Mouse (Mus musculus) limb, embryonic 14.5 days (tissue): ENCODE results near the gene Fam92b. TPM values are rescaled to one million over a fixed set of nuclear protein-coding genes. Genes with fewer than 3 reads are reported as not detected.
A peak's percentile ranks its signal among the peaks of the same experiment; 100 is the strongest.

Source experiments
- ATAC-seq: fragments of 200-750 bp; cut with Nextera tagmentation; 2 replicates; pipeline ENCODE4 v1.8.0; 2017; ENCODE audit warnings: low read depth, moderate number of reproducible peaks, moderate TSS enrichment; ENCODE audit not compliant: low FRiP score
- DNase-seq: peaks from one replicate; pipeline ENCODE4 v3.0.0-alpha.2; 2015; ENCODE audit warnings: low spot score
- H3K27ac ChIP-seq: fragments of 300-500 bp; sonication (generic); replicated peaks from 2 replicates; pipeline ENCODE4 v1.5.1; 2014; ENCODE audit warnings: low read depth, mild to moderate bottlenecking, low read length, moderate library complexity, mixed read lengths
- H3K27me3 ChIP-seq: fragments of 300-500 bp; sonication (generic); 2 replicates; pipeline ENCODE4 v1.6.1; 2014; ENCODE audit warnings: low read length, mixed read lengths; ENCODE audit not compliant: control insufficient read depth, insufficient read depth
- H3K36me3 ChIP-seq: fragments of 300-500 bp; sonication (generic); 2 replicates; pipeline ENCODE4 v1.6.1; 2014; ENCODE audit warnings: mild to moderate bottlenecking, low read length, moderate library complexity, mixed read lengths; ENCODE audit not compliant: control insufficient read depth, insufficient read depth
- H3K4me1 ChIP-seq: fragments of 300-500 bp; sonication (generic); 2 replicates; pipeline ENCODE4 v1.6.1; 2014; ENCODE audit warnings: antibody characterized with exemption, low read length, mixed read lengths; ENCODE audit not compliant: control insufficient read depth, insufficient read depth
- H3K4me2 ChIP-seq: fragments of 300-500 bp; sonication (generic); replicated peaks from 2 replicates; pipeline ENCODE4 v1.6.1; 2014; ENCODE audit warnings: low read depth, mild to moderate bottlenecking, low read length, moderate library complexity; ENCODE audit not compliant: severe bottlenecking
- H3K4me3 ChIP-seq: fragments of 300-500 bp; sonication (generic); replicated peaks from 2 replicates; pipeline ENCODE4 v1.5.1; 2014; ENCODE audit warnings: low read length
- H3K9ac ChIP-seq: fragments of 300-500 bp; sonication (generic); 2 replicates; pipeline ENCODE4 v1.6.1; 2014; ENCODE audit warnings: mild to moderate bottlenecking, low read depth, low read length, moderate library complexity; ENCODE audit not compliant: severe bottlenecking
- H3K9me3 ChIP-seq: fragments of 300-500 bp; sonication (generic); 2 replicates; pipeline ENCODE4 v1.6.1; 2016; ENCODE audit warnings: low read length; ENCODE audit not compliant: control insufficient read depth
- POLR2A ChIP-seq: fragments of 200-500 bp; IDR thresholded peaks from 2 replicates; pipeline ENCODE4 v1.8.0; 2012; ENCODE audit warnings: inconsistent platforms, mild to moderate bottlenecking, moderate library complexity, borderline replicate concordance; ENCODE audit not compliant: insufficient read depth, insufficient read length; ENCODE audit errors: extremely low read depth
- WGBS: fragments of 180-500 bp; shearing (Covaris S2); extraction: QIAGEN DNeasy Blood & Tissue Kit; methylation state at CpG from one replicate; pipeline ENCODE4 v1.1.7; 2014; 5-methylcytosine and 5-hydroxymethylcytosine counted together
- polyA plus RNA-seq, 2 experiments: library from polyadenylated mRNA; depleted of rRNA in 1 of 2; stranded (reverse) in 1 of 2; unstranded in 1 of 2; fragments of >200 nt; fragmentation: Nextera tagmentation in 1 of 2; extraction: Ambion mirVana in 1 of 2; gene quantifications; 2 replicates each; pipeline versions ENCODE4 v1.2.1 to v1.2.3; 2012 to 2014

Gene Fam92b
- polyA plus RNA-seq, 2 experiments = not detected

DNA sequence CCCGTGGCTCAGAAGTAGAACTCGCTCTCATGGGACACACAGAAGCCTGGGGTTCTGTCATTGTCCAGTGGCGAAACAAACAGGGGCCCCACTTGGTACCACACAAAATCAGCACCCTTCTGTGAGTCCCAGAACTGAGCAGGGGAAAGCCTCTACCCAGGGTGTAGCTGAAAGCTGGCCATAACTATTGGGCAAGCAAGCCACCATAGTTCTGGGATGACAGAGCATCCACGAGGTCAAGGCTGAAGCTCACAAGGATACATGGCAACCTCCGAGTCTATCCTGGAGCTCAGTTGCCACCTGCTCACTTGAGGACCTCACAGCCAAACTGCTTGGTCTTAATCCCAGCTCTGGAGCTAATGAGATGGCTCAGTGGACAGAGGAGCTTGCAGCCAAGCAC lies 4.0 kb upstream of the Fam92b start:
- Histone ChIP-seq H3K4me2 (no peak overlapping the region), H3K36me3 (no peaks in the 10 kb centered on the region), H3K4me3 (no peak overlapping the region), H3K27ac (no peak overlapping the region), H3K27me3 (peaks cover 9% of the 10 kb centered on the region; the same call in 1 of the 2 replicates), H3K4me1 (peaks cover 47% of the 10 kb centered on the region), H3K9me3 (no peaks in the 10 kb centered on the region), H3K9ac (no peak overlapping the region)
- no peak for ATAC-seq
- no peak for DNase-seq
- WGBS = 91% methylated on average over 5 of the region's 5 CpGs
- no peak for TF ChIP-seq POLR2A

- Histone ChIP-seq H3K4me1 (peaks cover 39% of the 10 kb centered on the region), H3K27ac (no peak overlapping the region), H3K27me3 (peaks cover 9% of the 10 kb centered on the region; the same call in 1 of the 2 replicates), H3K4me2 (no peak overlapping the region), H3K36me3 (no peaks in the 10 kb centered on the region), H3K9me3 (no peaks in the 10 kb centered on the region), H3K4me3 (no peak overlapping the region), H3K9ac (0 out of 2 replicates have a peak overlapping the region, but pooled peaks have one; percentile 4)
- TF ChIP-seq POLR2A = no peak
- 45% methylated on average over 7 of the region's 7 CpGs for whole genome bisulfite sequencing
- DNase-seq (no peak), ATAC-seq (no peak)
These were observed 3.2 kb upstream of the Fam92b start for GRCm38 (mm10) chr8:120180445-120180970.

DNA sequence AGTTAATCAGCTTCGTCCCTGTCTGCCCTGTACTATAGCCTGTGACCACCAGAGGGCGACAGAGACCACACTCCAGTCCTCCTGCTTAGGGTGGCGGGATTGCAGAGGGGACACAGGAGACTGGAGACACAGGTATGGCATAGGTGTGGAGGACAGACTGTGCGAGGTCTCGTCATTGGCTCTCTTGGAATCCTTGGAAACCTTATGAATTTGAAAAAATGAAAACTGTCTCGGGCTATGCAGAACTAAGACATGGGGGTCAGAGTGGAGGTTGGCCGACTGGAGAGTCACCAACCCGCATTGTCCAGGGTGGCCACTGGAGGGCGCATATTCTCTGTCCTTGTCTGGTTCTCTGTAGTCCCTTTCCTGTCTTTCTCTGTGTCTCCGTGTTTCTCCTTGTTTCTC lies 1.8 kb upstream of the Fam92b start:
- Histone ChIP-seq H3K36me3 (no peaks in the 10 kb centered on the region), H3K9ac (no peak overlapping the region), H3K4me2 (peak overlapping the region; percentile 48), H3K9me3 (no peaks in the 10 kb centered on the region), H3K4me1 (peaks cover 26% of the 10 kb centered on the region), H3K27me3 (peaks cover 9% of the 10 kb centered on the region; the same call in 1 of the 2 replicates), H3K27ac (no peak overlapping the region), H3K4me3 (peak overlapping the region; percentile 16; the same call in 1 of the 2 replicates)
- TF ChIP-seq POLR2A = peak; percentile 11; the same call in 1 of the 2 replicates
- DNase-seq = peak; percentile 95
- ATAC-seq = peak; percentile 79
- under 1% methylated on average over 10 of the region's 10 CpGs for WGBS

- Histone ChIP-seq H3K4me3 (no peak overlapping the region), H3K9me3 (no peaks in the 10 kb centered on the region), H3K4me2 (peak overlapping the region; percentile 28), H3K4me1 (peaks cover 26% of the 10 kb centered on the region), H3K27me3 (peaks cover 9% of the 10 kb centered on the region; the same call in 1 of the 2 replicates), H3K36me3 (no peaks in the 10 kb centered on the region), H3K27ac (no peak overlapping the region), H3K9ac (no peak overlapping the region)
- no peak for TF ChIP-seq POLR2A
- ATAC-seq = no peak
- no peak for DNase-seq
- 9% methylated on average over 10 of the region's 10 CpGs for WGBS
These were observed 853 bp upstream of the Fam92b start for GRCm38 (mm10) chr8:120178124-120178514.

GRCm38 (mm10) chr8:120176605-120177004 lies 661 bp downstream of the Fam92b start:
- Histone ChIP-seq H3K4me3 (no peak overlapping the region), H3K4me2 (no peak overlapping the region), H3K4me1 (peaks cover 26% of the 10 kb centered on the region), H3K36me3 (no peaks in the 10 kb centered on the region), H3K9ac (no peak overlapping the region), H3K27me3 (peaks cover 9% of the 10 kb centered on the region; the same call in 1 of the 2 replicates), H3K27ac (no peak overlapping the region), H3K9me3 (no peaks in the 10 kb centered on the region)
- no peak for TF ChIP-seq POLR2A
- WGBS = 23% methylated on average over 4 of the region's 4 CpGs
- DNase-seq = no peak
- no peak for ATAC-seq
